Mouse (Mus musculus): Measurements from ENCODE around the gene Stra6l. TPM values are rescaled to one million over a fixed set of nuclear protein-coding genes. Genes with fewer than 3 reads are reported as not detected.

Stra6l gene
- total RNA-seq, 2 experiments from 2014 or later, result not detected

GRCm38 (mm10) chr4:45831996-45832395 is 16.5 kb upstream of the Stra6l start:
- peak; percentile 39 to 73 for DNase-seq (ENCODE audit: low spot score in 2 of 2)
- intact Hi-C loops (cut with DNase I), result no loop called here

- intact Hi-C loops (cut with DNase I), result no loop called here
- DNase-seq (ENCODE audit: low spot score in 2 of 2), result no peak
These were observed 15.0 kb upstream of the Stra6l start for GRCm38 (mm10) chr4:45833461-45833860.

GRCm38 (mm10) chr4:45844355-45844754 is 4.1 kb upstream of the Stra6l start:
- DNase-seq (ENCODE audit: low spot score in 2 of 2), result peak; percentile 31 to 40
- intact Hi-C loops (cut with DNase I), result no loop called here

DNA sequence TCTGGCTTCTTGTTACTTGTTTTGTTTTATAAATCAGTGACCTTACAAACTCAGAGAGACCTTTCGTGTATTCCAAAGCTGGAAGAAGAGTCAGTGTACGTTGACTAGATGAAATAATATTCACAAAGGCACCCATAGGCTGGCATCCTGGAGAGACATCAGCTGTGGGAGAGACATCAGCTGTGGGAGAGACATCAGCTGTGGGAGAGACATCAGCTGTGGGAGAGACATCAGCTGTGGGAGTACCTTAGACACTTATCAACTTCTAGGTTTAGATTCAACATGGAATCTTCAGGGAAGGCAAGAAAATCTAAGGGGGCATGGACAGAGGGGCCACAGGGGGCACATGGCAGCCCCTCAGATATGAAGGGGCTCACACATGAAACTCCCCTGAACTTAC is 2.2 kb upstream of the Stra6l start:
- intact Hi-C loops (cut with DNase I), result no loop called here

DNA sequence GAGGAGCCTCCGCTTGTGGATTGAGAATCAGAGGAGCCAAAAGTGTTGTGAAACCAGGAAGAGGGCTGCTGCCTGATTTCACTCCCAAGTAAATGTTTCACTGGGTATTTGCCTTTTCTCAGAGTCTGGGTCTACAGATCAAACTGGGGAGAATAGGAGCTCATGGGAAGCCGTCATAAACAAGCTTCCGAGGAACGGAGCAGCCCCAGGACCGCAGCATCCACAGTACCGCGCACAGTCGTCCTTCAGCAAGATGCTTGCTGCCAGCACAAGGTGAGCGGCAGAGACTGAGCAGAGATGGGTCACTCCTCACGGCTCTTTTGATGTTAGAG is 327 bp downstream of the Stra6l start:
- intact Hi-C loops (cut with DNase I), result loop anchor here (2.0 kb wide), 1 partner anchor 14 kb away; no protein-coding TSS in a partner anchor

More for the DNA sequence above, 2.2 kb upstream of the Stra6l start:
- DNase-seq (ENCODE audit: low spot score in 2 of 2), result no peak

GRCm38 (mm10) chr4:45849419-45849818 is 955 bp downstream of the Stra6l start:
- intact Hi-C loops (cut with DNase I), result loop anchor here (2.0 kb wide), 1 partner anchor 15 kb away; no protein-coding TSS in a partner anchor
- DNase-seq (ENCODE audit: low spot score in 2 of 2), result no peak

More for the DNA sequence above, 327 bp downstream of the Stra6l start:
- DNase-seq (ENCODE audit: low spot score in 2 of 2), result no peak

DNA sequence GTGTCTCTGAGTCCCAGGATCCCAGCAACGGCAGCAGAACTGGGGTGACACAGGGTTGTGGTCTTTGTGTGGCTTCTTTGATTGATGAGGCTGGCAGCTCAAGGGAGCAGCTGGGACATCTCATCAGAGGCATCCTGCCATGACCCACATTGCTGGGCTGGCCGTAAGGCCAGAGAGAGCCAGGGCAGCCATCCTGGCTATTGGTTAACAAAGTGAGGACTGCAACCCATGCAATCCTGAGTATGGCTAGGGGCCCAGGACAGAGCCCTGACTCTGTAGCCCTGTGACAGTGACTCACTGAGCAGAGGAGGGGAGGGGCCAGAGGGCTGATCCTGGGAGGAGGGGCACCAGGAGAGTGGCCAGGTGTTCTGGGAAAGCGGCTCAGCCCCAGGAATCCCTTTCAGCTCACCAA is 3.2 kb downstream of the Stra6l start:
- no peak for DNase-seq (ENCODE audit: low spot score in 2 of 2)
- intact Hi-C loops (cut with DNase I), result no loop called here

- no peak for DNase-seq (ENCODE audit: low spot score in 2 of 2)
- intact Hi-C loops (cut with DNase I), result loop anchor here (2.0 kb wide), 1 partner anchor 33 kb away; no protein-coding TSS in a partner anchor
These were observed 5.2 kb downstream of the Stra6l start for GRCm38 (mm10) chr4:45853496-45854246.

- peak; percentile 68 to 78 for DNase-seq (ENCODE audit: low spot score in 2 of 2)
- intact Hi-C loops (cut with DNase I), result loop anchor here (2.0 to 5.0 kb wide), 4 partner anchors 35 to 514 kb away; partner anchors contain the start of genes Dcaf10 and Exosc3
These were observed 7.5 kb downstream of the Stra6l start for GRCm38 (mm10) chr4:45855803-45856424.

DNA sequence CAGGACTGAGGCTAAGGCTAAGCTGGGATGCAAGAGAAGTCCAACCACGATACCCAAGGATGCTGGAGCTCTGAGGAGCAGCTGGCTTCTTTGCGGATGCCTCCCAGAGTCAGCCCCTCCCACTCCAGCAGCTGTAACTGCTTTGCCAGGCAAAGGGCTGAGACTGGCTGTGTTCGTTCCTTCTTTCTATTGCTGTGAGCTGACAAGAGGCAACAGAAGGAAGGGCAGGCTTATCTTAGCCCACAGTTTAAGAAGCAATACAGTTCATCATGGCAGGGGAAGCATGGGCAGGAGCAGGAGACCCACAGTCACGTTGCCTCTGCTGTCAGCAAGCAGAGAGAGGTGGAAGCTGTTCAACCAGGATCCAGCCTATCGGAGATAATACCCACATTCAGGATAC is 12.7 kb downstream of the Stra6l start:
- intact Hi-C loops (cut with DNase I), result no loop called here
- DNase-seq (ENCODE audit: low spot score in 2 of 2), result peak in 1 of 2 experiments; percentile 11

DNA sequence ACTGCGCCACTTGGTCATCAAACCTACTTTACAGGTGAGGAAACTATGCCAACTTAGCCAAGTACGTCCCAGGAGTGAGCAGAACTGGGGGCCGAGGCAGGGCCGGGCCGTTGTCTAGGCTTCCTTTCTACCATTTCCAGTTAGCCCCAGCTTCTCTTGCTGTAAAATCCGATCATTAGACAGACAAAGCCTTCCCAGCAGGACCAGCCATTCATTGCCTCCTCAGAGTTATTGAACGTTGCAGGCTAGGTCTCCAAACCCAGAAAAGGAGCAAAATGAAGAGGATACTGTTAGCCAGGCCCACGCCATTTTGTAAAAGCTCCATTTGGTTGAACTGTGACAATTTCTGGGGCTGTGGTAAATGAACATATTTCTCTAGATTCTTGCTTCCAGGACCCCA is 19.0 kb downstream of the Stra6l start:
- no peak for DNase-seq (ENCODE audit: low spot score in 2 of 2)
- intact Hi-C loops (cut with DNase I), result no loop called here

GRCm38 (mm10) chr4:45869021-45869815 is 20.8 kb downstream of the Stra6l start:
- no peak for DNase-seq (ENCODE audit: low spot score in 2 of 2)
- intact Hi-C loops (cut with DNase I), result no loop called here

GRCm38 (mm10) chr4:45872147-45872546 is 23.7 kb downstream of the Stra6l start:
- DNase-seq (ENCODE audit: low spot score in 2 of 2), result no peak
- intact Hi-C loops (cut with DNase I), result no loop called here

GRCm38 (mm10) chr4:45878929-45879328 is 30.5 kb downstream of the Stra6l start:
- intact Hi-C loops (cut with DNase I), result no loop called here
- DNase-seq (ENCODE audit: low spot score in 2 of 2), result peak; percentile 30 to 63

DNA sequence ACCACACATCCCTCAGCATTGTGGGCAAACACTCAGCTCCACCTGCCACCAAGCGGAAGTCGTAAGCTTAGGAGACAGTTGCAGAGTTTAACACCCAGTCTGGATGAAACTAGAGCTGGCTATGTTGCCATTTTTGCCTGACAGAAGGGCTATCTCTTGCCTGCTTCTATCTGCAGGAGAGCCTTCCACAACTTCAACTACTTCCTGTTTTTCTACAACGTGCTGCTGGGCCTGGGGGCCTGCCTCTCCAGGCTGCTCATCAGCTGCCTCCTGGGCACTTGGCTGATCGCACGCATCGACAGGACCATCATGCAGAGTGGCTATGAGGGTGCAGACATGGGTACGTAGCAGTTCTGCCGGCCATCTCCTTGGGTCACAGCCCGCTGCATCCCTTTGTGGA is 34.1 kb downstream of the Stra6l start:
- intact Hi-C loops (cut with DNase I), result no loop called here
- DNase-seq (ENCODE audit: low spot score in 2 of 2), result no peak

DNA sequence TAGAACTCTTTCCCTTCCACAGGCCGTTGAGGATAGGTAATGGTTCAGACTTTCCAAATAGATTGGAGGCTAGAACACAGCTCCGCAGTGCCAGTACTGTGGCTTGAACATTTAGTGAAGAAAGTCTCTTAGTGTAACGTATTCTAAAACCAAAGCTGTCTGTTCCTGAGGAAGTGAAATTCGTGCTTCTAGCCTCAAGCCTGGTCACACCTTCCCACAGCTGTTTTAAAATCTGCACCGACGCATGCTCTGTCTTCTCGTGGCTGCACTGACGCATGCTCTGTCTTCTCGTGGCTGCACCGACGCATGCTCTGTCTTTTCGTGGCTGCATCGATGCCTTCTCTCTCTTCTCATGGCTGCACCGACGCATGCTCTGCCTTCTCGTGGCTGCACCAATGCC is 34.8 kb downstream of the Stra6l start:
- no peak for DNase-seq (ENCODE audit: low spot score in 2 of 2)
- intact Hi-C loops (cut with DNase I), result no loop called here

DNA sequence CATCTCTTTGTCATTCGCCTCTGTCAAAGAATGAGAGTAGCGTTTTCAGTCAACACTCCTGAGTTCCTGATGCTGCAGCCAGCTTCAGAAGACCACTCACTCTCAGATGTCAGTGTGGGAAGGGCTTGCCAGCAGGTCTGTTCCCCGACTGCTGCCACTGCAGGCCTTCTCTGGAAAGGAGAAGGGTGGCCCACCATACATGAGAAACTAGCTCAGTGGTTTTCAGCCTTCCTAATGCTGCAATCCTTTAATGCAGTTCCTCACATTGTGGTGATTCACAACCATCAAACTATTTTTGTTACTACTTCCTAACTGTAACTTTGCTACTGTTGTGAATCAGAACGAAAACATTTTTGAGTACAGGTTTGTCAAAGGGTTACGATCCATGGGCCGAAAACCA is 41.0 kb downstream of the Stra6l start:
- intact Hi-C loops (cut with DNase I), result no loop called here

DNA sequence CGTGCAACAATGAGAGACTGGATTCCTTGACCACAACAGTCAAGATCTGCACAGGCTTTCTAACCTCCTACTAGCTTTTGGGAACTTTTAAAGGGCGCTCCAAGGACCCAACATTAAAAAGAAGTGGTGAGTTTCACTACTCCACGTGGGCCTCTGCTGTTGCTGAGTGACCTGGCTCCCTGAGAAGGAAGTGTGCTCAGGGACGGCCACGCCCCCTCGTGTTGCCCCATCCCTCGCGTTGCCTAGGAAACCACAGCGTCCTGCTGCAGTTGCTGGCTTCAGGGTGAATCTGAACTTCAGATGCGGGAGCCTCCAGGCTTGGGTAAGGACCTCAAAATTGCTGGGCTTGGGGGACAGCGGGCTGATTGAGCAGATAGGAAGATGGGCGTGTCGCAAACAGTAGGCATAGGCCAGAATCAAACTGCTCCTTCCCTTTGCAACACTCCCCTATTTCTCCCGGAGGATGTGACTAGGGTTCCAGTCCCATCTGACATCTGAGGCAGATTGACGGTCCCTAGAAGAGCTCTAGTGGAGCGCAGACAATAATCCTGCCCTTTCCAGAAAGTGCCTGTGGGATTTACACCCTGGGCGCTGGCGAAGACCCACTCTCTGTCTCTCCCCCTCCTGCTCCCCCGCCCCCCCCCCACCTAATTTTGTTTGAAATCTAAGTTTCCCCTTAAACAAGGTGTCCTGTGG is 41.8 kb downstream of the Stra6l start, which contains the start of gene Ccdc180:
TSS of gene Ccdc180 (plus strand) at position 238 of the 696 bp plus-strand sequence.
- intact Hi-C loops (cut with DNase I), result no loop called here
- DNase-seq (ENCODE audit: low spot score in 2 of 2), result peak; percentile 24 to 35

More for the DNA sequence above, 41.0 kb downstream of the Stra6l start:
- DNase-seq (ENCODE audit: low spot score in 2 of 2), result no peak

GRCm38 (mm10) chr4:45896425-45897081 is 48.1 kb downstream of the Stra6l start:
- intact Hi-C loops (cut with DNase I), result no loop called here
- DNase-seq (ENCODE audit: low spot score in 2 of 2), result no peak

Measured in left cerebral cortex, postnatal 25 days (tissue).